Mouse (Mus musculus): ENCODE data around the gene Elfn2.

The Elfn2 gene

GRCm38 (mm10) chr15:78681781-78682180, 36.8 kb downstream of the Elfn2 start:
- no peak for DNase-seq (ENCODE audit: low spot score)

DNA sequence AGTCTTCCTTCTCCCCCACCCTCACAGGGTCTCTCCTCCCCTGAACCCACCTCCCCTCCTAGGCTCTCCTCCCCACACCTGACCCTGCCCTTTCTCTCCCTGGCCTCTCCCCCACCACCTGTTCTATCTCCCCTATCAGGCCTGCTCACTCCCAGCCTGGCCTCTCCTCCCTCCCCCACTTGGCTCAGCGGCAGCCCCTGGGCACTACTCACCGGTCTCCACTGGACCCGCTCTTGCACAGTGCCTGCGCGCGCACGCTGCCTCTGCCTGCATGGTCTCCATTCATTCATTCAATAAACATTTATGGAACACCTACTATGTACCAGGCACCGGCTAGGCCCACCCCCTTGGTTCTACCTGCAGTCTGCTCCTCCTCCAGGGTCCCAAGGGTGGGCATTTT, 37.3 kb downstream of the Elfn2 start:
- DNase-seq (ENCODE audit: low spot score): no peak

- no peak for DNase-seq (ENCODE audit: low spot score)
Observed at GRCm38 (mm10) chr15:78680291-78680690, 38.3 kb downstream of the Elfn2 start.

- no peak for DNase-seq (ENCODE audit: low spot score)
Observed at GRCm38 (mm10) chr15:78677708-78678107, 40.9 kb downstream of the Elfn2 start.

- DNase-seq (ENCODE audit: low spot score): no peak
Observed at GRCm38 (mm10) chr15:78677015-78677414, 41.6 kb downstream of the Elfn2 start.

DNA sequence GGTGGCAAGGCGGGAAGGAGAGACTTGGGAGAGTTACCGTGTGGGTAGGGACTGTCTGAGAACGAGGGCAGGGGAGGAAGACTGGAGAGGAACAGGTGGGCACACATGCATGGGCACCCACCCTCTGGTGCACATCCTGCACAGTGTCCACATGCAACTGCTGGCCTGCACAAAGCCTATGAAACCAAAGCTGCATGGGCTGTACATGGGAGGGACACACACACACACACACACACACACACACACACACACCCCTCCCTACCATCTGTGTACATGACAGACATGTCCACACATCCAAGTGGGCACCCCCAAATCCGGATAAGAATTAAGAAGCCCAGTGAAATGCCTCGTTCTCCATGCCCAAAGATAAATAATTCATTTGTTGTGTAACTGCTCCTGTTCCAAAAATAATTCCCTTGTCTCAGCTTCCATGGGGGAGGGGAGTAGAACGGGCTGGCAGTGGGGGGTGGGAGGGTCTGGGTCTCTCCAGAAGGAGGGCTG, 43.6 kb downstream of the Elfn2 start:
- DNase-seq (ENCODE audit: low spot score): no peak

- no peak for DNase-seq (ENCODE audit: low spot score)
Observed at GRCm38 (mm10) chr15:78673436-78673835, 45.1 kb downstream of the Elfn2 start.

- peak; percentile 49 for DNase-seq (ENCODE audit: low spot score)
Observed at GRCm38 (mm10) chr15:78670341-78670740, 48.2 kb downstream of the Elfn2 start.

DNA sequence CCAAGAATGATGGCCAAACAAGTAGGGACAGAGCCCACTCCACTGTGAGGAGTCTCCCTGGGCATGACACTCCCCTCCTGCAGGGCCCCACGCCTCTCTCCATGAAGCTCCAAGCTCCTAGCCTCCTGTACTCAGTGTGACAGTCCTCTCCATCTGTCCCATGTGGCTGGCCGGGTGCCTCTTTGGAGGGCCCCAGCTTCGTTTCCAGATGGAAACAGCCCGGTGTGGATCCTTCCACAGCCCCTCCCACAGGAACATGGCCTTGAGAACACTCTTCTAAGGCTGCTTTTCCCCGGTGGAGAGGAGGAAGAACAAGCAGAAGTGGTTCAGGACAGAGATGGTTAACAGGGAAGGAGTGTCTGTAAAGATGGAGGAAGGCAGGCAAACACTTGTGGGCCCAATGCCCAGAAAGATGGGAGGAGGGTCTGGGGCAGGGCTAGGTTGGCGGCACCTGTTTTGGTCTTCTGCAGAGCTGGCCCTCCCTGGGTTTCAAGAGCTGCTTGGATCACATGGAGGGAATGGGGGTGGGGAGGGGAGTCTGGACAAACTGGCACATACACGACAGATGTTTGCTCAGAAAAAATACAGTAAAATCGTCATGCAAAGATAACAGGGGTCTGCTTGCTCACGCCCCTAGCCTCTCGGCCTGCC, 49.2 kb downstream of the Elfn2 start:
- DNase-seq (ENCODE audit: low spot score): no peak

- no peak for DNase-seq (ENCODE audit: low spot score)
Observed at GRCm38 (mm10) chr15:78664268-78664667, 54.3 kb downstream of the Elfn2 start.

DNA sequence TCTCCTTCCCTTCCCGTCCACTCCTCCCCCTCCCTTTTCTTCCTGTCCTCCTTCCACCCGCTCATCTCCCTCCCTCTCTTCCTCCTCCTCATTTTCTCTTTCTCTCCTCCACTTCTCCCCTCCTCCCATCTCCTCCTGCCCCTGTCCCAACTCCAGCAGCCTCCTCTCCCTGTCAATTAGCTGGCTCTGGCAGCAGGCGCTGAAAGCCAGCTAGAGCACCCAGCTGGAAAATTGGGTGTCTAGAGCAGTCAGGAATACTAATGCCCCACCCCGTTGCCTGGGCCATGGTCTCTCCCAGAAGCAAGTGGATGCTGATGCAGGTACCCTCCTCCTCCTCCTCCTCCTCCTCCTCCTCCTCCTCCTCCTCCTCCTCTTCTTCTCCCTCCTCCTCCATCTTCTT, 67.4 kb downstream of the Elfn2 start:
- no peak for DNase-seq (ENCODE audit: low spot score)

DNA sequence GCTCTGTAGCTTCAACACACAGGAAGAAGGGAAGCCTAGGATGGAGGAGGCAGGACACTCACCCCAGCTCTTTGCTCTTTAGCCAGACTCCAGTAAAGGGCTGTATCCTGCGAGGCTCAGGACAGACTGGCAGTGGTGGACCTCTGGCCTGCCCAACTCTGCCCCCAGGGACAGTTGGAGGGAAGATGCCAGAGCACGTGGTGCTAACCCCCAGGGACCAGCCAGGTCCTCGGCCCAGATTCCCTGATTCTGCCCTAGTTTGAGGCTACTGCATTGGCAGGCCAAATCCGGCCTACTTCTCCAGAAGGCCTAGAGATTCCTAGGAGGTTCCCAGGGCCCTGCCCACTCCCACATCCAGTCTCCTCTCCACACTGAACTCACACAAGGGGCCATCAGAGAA, 70.8 kb downstream of the Elfn2 start:
- DNase-seq (ENCODE audit: low spot score): no peak

GRCm38 (mm10) chr15:78644606-78645005, 74.0 kb downstream of the Elfn2 start:
- DNase-seq (ENCODE audit: low spot score): no peak

DNA sequence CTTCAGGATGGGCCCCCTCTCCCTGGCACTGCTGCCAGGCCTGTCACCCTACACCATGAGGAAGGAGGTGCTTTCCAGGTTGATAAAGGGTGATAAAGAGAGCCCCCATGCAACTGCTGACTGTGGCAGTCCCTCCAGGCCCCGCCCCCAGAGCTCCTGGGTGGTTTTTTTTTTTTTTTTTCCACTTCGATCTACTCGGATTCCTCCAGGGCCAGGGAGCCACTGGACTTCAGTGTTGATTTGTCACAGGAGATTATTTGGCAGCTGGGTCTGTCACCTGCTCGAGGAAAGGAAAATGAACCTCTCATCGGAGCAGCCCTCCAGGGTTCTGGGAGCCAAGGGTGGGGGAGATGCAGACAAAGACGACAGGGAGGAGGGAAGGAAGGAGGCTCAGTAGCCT, 74.9 kb downstream of the Elfn2 start:
- DNase-seq (ENCODE audit: low spot score): no peak

GRCm38 (mm10) chr15:78635231-78635630, 83.3 kb downstream of the Elfn2 start:
- peak; percentile 69 for DNase-seq (ENCODE audit: low spot score)

DNA sequence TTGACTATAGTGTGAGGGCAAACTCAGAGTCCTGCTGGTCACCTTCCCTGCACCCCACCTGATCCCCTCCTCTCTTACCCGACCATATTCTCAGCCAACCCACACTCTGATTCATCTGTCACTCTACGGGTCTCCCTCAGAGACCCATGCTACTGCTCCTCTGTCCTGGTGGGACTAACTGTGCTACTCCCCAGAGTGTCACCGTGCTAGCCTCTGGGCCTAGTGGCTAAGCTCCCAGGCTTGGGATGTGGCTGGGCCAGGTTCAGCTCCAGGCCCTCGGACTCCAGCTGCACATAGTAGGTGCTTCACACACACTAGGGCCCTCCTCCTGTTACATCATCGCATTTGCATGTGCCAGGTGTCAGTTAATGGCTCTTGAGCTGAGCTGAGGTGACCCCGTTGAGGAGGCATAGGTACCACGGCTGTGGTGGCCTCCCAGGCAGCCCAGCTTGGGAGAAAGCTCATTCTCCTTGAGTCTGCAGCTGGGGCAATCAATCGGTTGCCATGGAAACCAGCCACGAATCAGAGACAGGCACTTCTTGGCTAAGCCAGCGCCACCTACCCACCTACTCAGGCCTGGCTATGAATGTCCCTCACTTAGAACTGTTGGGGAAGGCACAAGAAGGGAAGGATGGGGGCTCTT, 84.4 kb downstream of the Elfn2 start:
- DNase-seq (ENCODE audit: low spot score): no peak

GRCm38 (mm10) chr15:78633413-78633812, 85.2 kb downstream of the Elfn2 start:
- DNase-seq (ENCODE audit: low spot score): no peak

DNA sequence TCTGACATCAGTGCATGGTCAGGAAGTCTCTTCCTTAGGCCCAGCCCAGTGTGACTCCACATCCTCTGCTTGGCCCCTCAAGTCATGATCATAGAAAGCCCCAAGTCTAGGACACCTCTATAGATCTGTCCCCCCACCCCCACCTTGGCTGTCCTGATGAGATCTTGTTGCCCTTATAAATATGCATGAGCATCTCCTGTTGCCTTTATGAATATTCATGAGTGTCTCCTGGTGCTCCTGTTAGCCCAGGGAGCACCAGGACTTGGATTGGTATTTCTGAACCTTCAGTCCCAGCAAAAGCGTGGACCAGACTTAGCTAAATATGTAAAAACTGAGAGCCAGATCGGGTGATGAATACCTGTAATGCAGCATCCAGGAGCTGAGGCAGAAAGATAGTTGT, 86.2 kb downstream of the Elfn2 start:
- DNase-seq (ENCODE audit: low spot score): no peak

DNA sequence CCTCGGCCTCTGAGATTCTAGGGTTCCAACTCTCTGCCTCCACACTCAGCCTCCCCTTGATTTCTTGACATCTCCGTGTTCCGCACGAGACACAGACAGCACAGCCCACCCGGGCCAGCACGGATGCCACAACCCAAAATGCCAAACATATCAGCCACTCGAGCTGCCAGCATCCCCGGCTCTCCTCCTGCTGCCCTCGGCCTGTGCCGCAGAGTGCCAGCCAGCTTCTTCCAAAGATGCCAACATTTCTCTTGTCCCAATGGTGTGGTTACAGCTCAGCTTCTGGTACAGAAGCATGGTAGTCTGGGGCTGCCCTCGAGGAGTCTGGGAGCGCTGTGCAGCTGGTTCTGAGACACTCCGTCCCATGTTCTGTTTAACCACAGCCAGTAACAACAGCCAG, 92.3 kb downstream of the Elfn2 start:
- DNase-seq (ENCODE audit: low spot score): no peak

DNA sequence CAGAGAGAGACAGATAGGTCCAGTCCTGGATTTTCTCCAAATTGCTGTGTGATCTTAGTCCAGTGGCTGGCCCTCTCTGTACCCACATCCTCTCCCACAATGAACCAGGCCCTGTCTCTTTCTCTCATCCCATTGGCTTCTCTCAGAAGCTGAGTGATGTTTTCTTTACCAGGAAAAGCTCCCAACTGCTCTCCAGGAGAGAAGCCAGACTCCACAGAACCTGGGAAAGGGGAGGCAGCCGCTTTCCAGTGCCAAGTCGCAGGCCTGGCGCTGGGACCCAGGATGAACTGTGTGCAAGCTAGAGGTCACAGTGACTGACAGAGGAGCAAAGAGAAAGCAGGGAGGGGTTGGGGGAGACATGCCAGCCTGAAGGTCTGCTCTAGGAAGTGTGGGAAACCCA, 93.6 kb downstream of the Elfn2 start:
- DNase-seq (ENCODE audit: low spot score): no peak

GRCm38 (mm10) chr15:78624431-78624950, 94.1 kb downstream of the Elfn2 start:
- DNase-seq (ENCODE audit: low spot score): peak; percentile 67

- DNase-seq (ENCODE audit: low spot score): peak; percentile 75
Observed at GRCm38 (mm10) chr15:78623426-78623825, 95.1 kb downstream of the Elfn2 start.
